Mouse (Mus musculus) kidney, adult 2 months (tissue): ENCODE results near the gene Pum1. TPM values are rescaled to one million over a fixed set of nuclear protein-coding genes. Genes with fewer than 3 reads are reported as not detected.

Source experiments
- DNase-seq: peaks from one replicate; pipeline ENCODE4 v3.0.0; 2021
- H3K27ac ChIP-seq: fragments of 200-500 bp; 2 replicates; pipeline ENCODE4 v1.5.1; 2012; ENCODE audit warnings: low read depth, low read length, control low read depth, inconsistent platforms; ENCODE audit not compliant: insufficient read depth
- H3K27me3 ChIP-seq: fragments of 200-500 bp; replicated peaks from 2 replicates; pipeline ENCODE4 v1.6.1; 2012; ENCODE audit warnings: mild to moderate bottlenecking, moderate library complexity, low read length, inconsistent platforms; ENCODE audit not compliant: control insufficient read depth, insufficient read depth
- H3K36me3 ChIP-seq: fragments of 200-500 bp; 2 replicates; pipeline ENCODE4 v1.6.1; 2012; ENCODE audit warnings: mild to moderate bottlenecking, moderate library complexity, low read length, inconsistent platforms; ENCODE audit not compliant: control insufficient read depth, insufficient read depth
- H3K4me1 ChIP-seq: fragments of 200-500 bp; 2 replicates; pipeline ENCODE4 v1.6.1; 2011; ENCODE audit warnings: low read length; ENCODE audit not compliant: control insufficient read depth, insufficient read depth
- H3K4me3 ChIP-seq: fragments of 200-500 bp; 2 replicates; pipeline ENCODE4 v1.5.1; 2011; ENCODE audit warnings: mild to moderate bottlenecking, low read depth, low read length, control low read depth; ENCODE audit not compliant: insufficient read depth
- CTCF ChIP-seq: fragments of 200-500 bp; conservative IDR thresholded peaks from 2 replicates; pipeline ENCODE4 v1.5.1; 2011; ENCODE audit warnings: low read depth, mild to moderate bottlenecking, control low read depth, low read length, moderate library complexity, mixed read lengths; ENCODE audit not compliant: insufficient read depth, insufficient read length
- POLR2A ChIP-seq: fragments of 200-500 bp; IDR thresholded peaks from one replicate; pipeline ENCODE4 v1.6.1; 2011; ENCODE audit warnings: low read depth, low read length, control low read depth
- WGBS: fragments of 180-500 bp; shearing (Covaris S2); methylation state at CpG from one replicate; pipeline ENCODE4 v1.1.7; 2018; 5-methylcytosine and 5-hydroxymethylcytosine counted together
- polyA plus RNA-seq: library from polyadenylated mRNA; depleted of rRNA; stranded (reverse); fragments of >200 nt; gene quantifications from 2 replicates; pipeline ENCODE4 v1.2.3, GENCODE M21; 2012

Pum1 gene
- polyA plus RNA-seq, 1 experiment, result 45.9 TPM

- Histone ChIP-seq H3K27ac (no peak overlapping the region), H3K4me3 (no peak overlapping the region), H3K4me1 (peaks cover 37% of the 10 kb centered on the region), H3K27me3 (no peaks in the 10 kb centered on the region), H3K36me3 (peaks cover 2% of the 10 kb centered on the region; the same call in 1 of the 2 replicates)
- TF ChIP-seq CTCF, result no peak
- no peak for TF ChIP-seq POLR2A
- DNase-seq, result peak; percentile 16
- WGBS, result 57% methylated on average over 4 of the region's 4 CpGs
Observed at GRCm38 (mm10) chr4:130719348-130719747, 56.2 kb downstream of the Pum1 start.

GRCm38 (mm10) chr4:130722607-130723006 lies 59.5 kb downstream of the Pum1 start:
- no peaks in the 10 kb centered on the region for H3K27me3 ChIP-seq
- H3K27ac ChIP-seq, result no peak overlapping the region
- 40% methylated on average over 1 of the region's 1 CpGs for WGBS
- TF ChIP-seq CTCF (no peak), POLR2A (no peak)
- no peak overlapping the region for H3K4me3 ChIP-seq
- H3K4me1 ChIP-seq, result peaks cover 18% of the 10 kb centered on the region
- DNase-seq, result no peak
- peaks cover 2% of the 10 kb centered on the region; the same call in 1 of the 2 replicates for H3K36me3 ChIP-seq

- Histone ChIP-seq H3K4me1 (peaks cover 3% of the 10 kb centered on the region; the same call in 1 of the 2 replicates), H3K27me3 (no peaks in the 10 kb centered on the region), H3K27ac (no peak overlapping the region), H3K36me3 (peaks cover 2% of the 10 kb centered on the region), H3K4me3 (no peak overlapping the region)
- 68% methylated on average over 3 of the region's 3 CpGs for WGBS
- TF ChIP-seq POLR2A (no peak), CTCF (no peak)
- DNase-seq, result no peak
Observed at GRCm38 (mm10) chr4:130726118-130726517, 63.0 kb downstream of the Pum1 start.

- H3K4me3 ChIP-seq, result no peak overlapping the region
- H3K36me3 ChIP-seq, result peaks cover 2% of the 10 kb centered on the region
- H3K27me3 ChIP-seq, result no peaks in the 10 kb centered on the region
- WGBS, result 48% methylated on average over 4 of the region's 4 CpGs
- peak; percentile 25 for DNase-seq
- no peak for TF ChIP-seq CTCF
- no peak overlapping the region for H3K27ac ChIP-seq
- H3K4me1 ChIP-seq, result peaks cover 7% of the 10 kb centered on the region; the same call in 1 of the 2 replicates
Observed at GRCm38 (mm10) chr4:130735957-130736356, 72.8 kb downstream of the Pum1 start.

GRCm38 (mm10) chr4:130738527-130738926 lies 75.4 kb downstream of the Pum1 start:
- 48% methylated on average over 2 of the region's 2 CpGs for WGBS
- no peaks in the 10 kb centered on the region for H3K27me3 ChIP-seq
- TF ChIP-seq POLR2A, result no peak
- peak; percentile 46 for TF ChIP-seq CTCF
- H3K36me3 ChIP-seq, result peaks cover 4% of the 10 kb centered on the region; the same call in 1 of the 2 replicates
- no peak overlapping the region for H3K4me3 ChIP-seq
- H3K4me1 ChIP-seq, result peaks cover 7% of the 10 kb centered on the region; the same call in 1 of the 2 replicates
- no peak overlapping the region for H3K27ac ChIP-seq
- peak; percentile 73 for DNase-seq

- Histone ChIP-seq H3K27ac (no peak overlapping the region), H3K4me1 (peaks cover 16% of the 10 kb centered on the region), H3K36me3 (peaks cover 7% of the 10 kb centered on the region), H3K4me3 (no peak overlapping the region), H3K27me3 (no peaks in the 10 kb centered on the region)
- no peak for DNase-seq
- TF ChIP-seq CTCF, result no peak
- TF ChIP-seq POLR2A, result no peak
- WGBS, result 79% methylated on average over 4 of the region's 4 CpGs
Observed at GRCm38 (mm10) chr4:130744058-130744457, 80.9 kb downstream of the Pum1 start.

- Histone ChIP-seq H3K27ac (peak overlapping the region; percentile 73; the same call in 1 of the 2 replicates), H3K36me3 (peaks cover 9% of the 10 kb centered on the region), H3K4me3 (no peak overlapping the region), H3K4me1 (peaks cover 20% of the 10 kb centered on the region), H3K27me3 (no peaks in the 10 kb centered on the region)
- DNase-seq, result peak; percentile 85
- 39% methylated on average over 5 of the region's 5 CpGs for WGBS
- no peak for TF ChIP-seq CTCF
- TF ChIP-seq POLR2A, result no peak
Observed at GRCm38 (mm10) chr4:130745561-130746306, 82.6 kb downstream of the Pum1 start.
